Mouse (Mus musculus) liver, embryonic 14.5 days (tissue): Measurements from ENCODE around the gene Sstr3. TPM values are rescaled to one million over a fixed set of nuclear protein-coding genes. Genes with fewer than 3 reads are reported as not detected.

ENCODE experiments used
- ATAC-seq: fragments of 200-750 bp; cut with Nextera tagmentation; 2 replicates; pipeline ENCODE4 v1.8.0; 2017; ENCODE audit warnings: moderate number of reproducible peaks, mild to moderate bottlenecking, moderate library complexity; ENCODE audit not compliant: insufficient read depth
- DNase-seq, 3 experiments: peaks; one replicate each; pipeline ENCODE4 v3.0.0-alpha.2; 2012 to 2013; ENCODE audit warnings: low read depth in 3 of 3, low spot score in 3 of 3
- H3K27ac ChIP-seq: fragments of 300-500 bp; sonication (generic); 2 replicates; pipeline ENCODE4 v1.5.1; 2014; ENCODE audit warnings: moderate library complexity, mild to moderate bottlenecking, control low read depth, inconsistent platforms
- H3K27me3 ChIP-seq: fragments of 300-500 bp; sonication (generic); 2 replicates; pipeline ENCODE4 v1.6.1; 2014; ENCODE audit warnings: mild to moderate bottlenecking, low read length, moderate library complexity; ENCODE audit not compliant: control insufficient read depth, insufficient read depth
- H3K36me3 ChIP-seq: fragments of 300-500 bp; sonication (generic); replicated peaks from 2 replicates; pipeline ENCODE4 v1.6.1; 2014; ENCODE audit warnings: low read depth; ENCODE audit not compliant: control insufficient read depth, insufficient read depth
- H3K4me1 ChIP-seq, 2 experiments: fragments of 200-500 bp in 1 of 2; fragments of 300-500 bp in 1 of 2; sonication (generic) in 1 of 2; replicated peaks; 2 replicates each; pipeline ENCODE4 v1.6.1; 2012 to 2014; ENCODE audit warnings: antibody characterized with exemption in 1 of 2, inconsistent platforms in 1 of 2, low read length in 1 of 2; ENCODE audit not compliant: control insufficient read depth in 2 of 2, insufficient read depth in 2 of 2
- H3K4me2 ChIP-seq: fragments of 300-500 bp; sonication (generic); 2 replicates; pipeline ENCODE4 v1.6.1; 2014; ENCODE audit warnings: low read depth, mild to moderate bottlenecking, control low read depth, moderate library complexity
- H3K4me3 ChIP-seq, 2 experiments: fragments of 200-500 bp in 1 of 2; fragments of 300-500 bp in 1 of 2; sonication (generic) in 1 of 2; 2 replicates each; pipeline ENCODE4 v1.5.1; 2012 to 2014; ENCODE audit warnings: low read depth in 2 of 2, low read length in 2 of 2, mild to moderate bottlenecking in 2 of 2, control low read depth in 1 of 2, inconsistent platforms in 1 of 2, moderate library complexity in 1 of 2; ENCODE audit not compliant: insufficient read depth in 1 of 2
- H3K9ac ChIP-seq: fragments of 300-500 bp; sonication (generic); replicated peaks from 2 replicates; pipeline ENCODE4 v1.6.1; 2014; ENCODE audit warnings: mild to moderate bottlenecking, control low read depth, moderate library complexity
- H3K9me3 ChIP-seq: fragments of 300-500 bp; sonication (generic); 2 replicates; pipeline ENCODE4 v1.6.1; 2016; ENCODE audit warnings: low read length, mixed read lengths; ENCODE audit not compliant: control insufficient read depth
- CTCF ChIP-seq: IDR thresholded peaks from 2 replicates; pipeline ENCODE4 v1.5.1; 2016; ENCODE audit warnings: antibody characterized with exemption, low read depth, control low read depth
- EP300 ChIP-seq: IDR thresholded peaks from 2 replicates; pipeline ENCODE4 v1.6.1; 2016; ENCODE audit warnings: antibody characterized with exemption, low read depth
- WGBS: fragments of 180-500 bp; shearing (Covaris S2); extraction: QIAGEN DNeasy Blood & Tissue Kit; methylation state at CpG from one replicate; pipeline ENCODE4 v1.1.7; 2014; ENCODE audit not compliant: insufficient replicate concordance; 5-methylcytosine and 5-hydroxymethylcytosine counted together
- polyA plus RNA-seq, 2 experiments: library from polyadenylated mRNA; depleted of rRNA in 1 of 2; stranded (reverse) in 1 of 2; unstranded in 1 of 2; fragments of >200 nt; fragmentation: Nextera tagmentation in 1 of 2; extraction: Ambion mirVana in 1 of 2; gene quantifications; 2 replicates each; pipeline versions ENCODE4 v1.2.1 to v1.2.3; 2012 to 2014

The Sstr3 gene
- polyA plus RNA-seq, 2 experiments: 0.01 to 0.03 TPM

DNA sequence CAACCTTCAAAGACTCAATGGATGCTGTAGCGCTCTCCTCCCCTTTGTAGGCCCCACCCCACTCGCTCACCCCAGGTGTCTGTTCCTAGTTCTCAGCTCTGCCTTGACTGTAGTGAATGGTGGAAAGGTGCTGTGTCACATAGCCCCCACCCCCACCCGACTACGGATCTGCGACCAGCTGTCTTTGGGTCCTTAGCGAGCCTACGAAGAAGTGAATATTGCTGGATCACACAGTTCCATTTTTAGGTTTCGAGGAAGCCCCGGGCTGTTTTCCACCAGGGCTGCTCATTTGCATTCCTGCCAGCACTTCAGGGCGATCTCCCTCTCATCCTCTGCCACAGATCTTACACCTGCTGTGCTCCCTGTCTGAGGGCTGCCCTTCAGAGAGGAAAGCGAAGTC, 38.9 kb upstream of the Sstr3 start:
- Histone ChIP-seq H3K36me3 (no peaks in the 10 kb centered on the region), H3K27me3 (no peaks in the 10 kb centered on the region), H3K9ac (no peak overlapping the region), H3K4me2 (no peak overlapping the region), H3K27ac (no peak overlapping the region), H3K4me3 (no peak overlapping the region), H3K9me3 (no peaks in the 10 kb centered on the region), H3K4me1 (peaks cover 7 to 20% of the 10 kb centered on the region in 2 experiments)
- TF ChIP-seq CTCF (no peak), EP300 (no peak)
- DNase-seq: no peak
- 47% methylated on average over 11 of the region's 11 CpGs for WGBS
- no peak for ATAC-seq

DNA sequence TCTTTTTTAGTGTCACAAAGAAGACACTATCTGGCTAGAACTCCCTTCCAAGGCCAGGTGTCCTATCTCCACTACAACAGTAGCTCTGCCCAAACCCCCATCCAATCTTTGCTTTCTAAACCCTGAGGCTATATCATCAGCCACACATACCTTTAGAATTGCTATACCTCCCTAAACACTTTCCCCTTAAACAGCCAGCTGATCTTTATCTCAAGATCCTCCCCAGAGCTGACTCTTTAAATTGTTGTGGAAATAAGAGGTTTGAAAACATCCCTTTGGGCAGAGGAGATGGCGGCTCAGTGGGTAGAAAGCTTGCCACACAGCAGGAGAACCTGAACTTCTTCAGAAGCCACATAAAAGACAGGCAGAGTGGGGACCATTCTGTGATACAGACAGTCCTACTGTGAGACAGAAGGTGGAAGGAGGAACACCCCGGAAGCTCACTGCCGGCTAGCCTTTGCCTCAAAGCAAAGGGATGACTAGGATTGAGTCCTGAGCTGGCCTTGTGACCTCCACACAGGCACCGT, 31.9 kb upstream of the Sstr3 start:
- Histone ChIP-seq H3K4me3 (no peak overlapping the region), H3K27me3 (no peaks in the 10 kb centered on the region), H3K9me3 (no peaks in the 10 kb centered on the region), H3K4me1 (peaks cover 21 to 32% of the 10 kb centered on the region in 2 experiments), H3K9ac (no peak overlapping the region), H3K36me3 (no peaks in the 10 kb centered on the region), H3K4me2 (no peak overlapping the region), H3K27ac (no peak overlapping the region)
- ATAC-seq (no peak), DNase-seq (no peak)
- TF ChIP-seq EP300 (no peak), CTCF (no peak)
- WGBS: 67% methylated on average over 4 of the region's 4 CpGs

DNA sequence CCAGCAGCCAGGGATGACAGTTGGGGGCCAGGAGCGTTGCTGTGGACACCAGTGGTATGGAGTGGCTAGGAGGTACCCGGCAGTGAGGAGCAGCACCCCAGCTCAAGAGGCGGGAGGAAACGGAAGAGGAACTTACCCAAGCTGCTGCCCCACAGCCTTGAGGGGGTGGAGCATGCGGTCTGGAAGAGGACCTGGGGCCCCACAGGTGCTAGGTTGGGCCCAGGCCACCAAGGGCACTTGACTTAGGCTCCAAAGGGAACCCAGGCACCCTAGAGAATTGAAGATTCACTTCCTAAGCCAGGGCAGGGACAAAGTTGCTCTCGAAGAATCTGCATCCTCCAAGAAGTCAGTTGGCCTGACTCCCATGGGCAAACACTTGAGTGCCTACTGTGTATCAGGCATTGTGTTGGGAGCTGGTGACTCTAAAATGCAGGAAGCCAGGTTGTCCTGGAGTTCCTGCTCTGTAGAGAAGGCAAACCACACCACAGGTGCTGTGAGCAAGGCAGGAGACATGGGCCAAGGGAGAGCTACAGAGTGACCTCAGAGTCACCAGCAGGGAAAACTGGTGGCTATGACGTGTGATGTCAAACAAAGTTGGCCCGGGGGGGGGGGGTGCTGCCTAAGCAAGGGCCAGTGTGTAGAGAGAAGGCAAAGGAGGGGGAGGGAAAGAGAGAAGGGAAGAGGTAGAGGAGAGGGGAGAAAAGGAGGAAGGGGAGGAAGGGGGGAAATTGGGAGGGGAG, 28.3 kb upstream of the Sstr3 start, which contains the start of gene Rac2:
TSS of gene Rac2 (minus strand) at position 126 of the 740 bp plus-strand sequence.
- ATAC-seq (peak; percentile 61), DNase-seq (no peak)
- peaks cover 19 to 29% of the 10 kb centered on the region in 2 experiments for H3K4me1 ChIP-seq

DNA sequence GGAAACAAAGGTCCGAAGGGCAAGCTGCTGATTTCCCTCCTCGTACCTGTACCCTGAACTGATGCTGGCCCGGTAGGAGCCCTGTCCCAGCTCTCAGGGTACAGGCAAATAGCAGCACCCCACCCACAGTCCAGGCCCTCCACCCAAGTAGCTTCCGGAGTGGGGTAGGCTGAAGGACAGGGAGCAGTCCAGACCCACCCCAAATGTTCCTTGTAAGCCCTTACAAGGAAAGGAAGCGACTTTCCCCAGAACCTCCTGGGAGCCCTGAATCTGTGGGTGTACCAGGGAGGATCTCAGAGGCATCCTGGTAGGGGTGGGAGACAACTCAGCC, 27.8 kb upstream of the Sstr3 start:
- peak overlapping the region; percentile 83 for H3K4me2 ChIP-seq
- peaks cover 9% of the 10 kb centered on the region; the same call in 1 of the 2 replicates for H3K36me3 ChIP-seq
- WGBS: 12% methylated on average over 5 of the region's 5 CpGs
- ATAC-seq (peak; percentile 59), DNase-seq (no peak)
- H3K4me1 ChIP-seq: peaks cover 19 to 29% of the 10 kb centered on the region in 2 experiments
- TF ChIP-seq CTCF (no peak), EP300 (no peak)
- peak overlapping the region; percentile 81 for H3K9ac ChIP-seq
- no peaks in the 10 kb centered on the region for H3K9me3 ChIP-seq
- H3K4me3 ChIP-seq: peak overlapping the region; percentile 64 to 69
- peak overlapping the region; percentile 84 for H3K27ac ChIP-seq
- no peaks in the 10 kb centered on the region for H3K27me3 ChIP-seq

More for the DNA sequence above, 28.3 kb upstream of the Sstr3 start, which contains the start of gene Rac2:
- peak within 1 kb of the TSS; percentile 84 for H3K27ac ChIP-seq
- peak within 1 kb of the TSS; percentile 81 for H3K9ac ChIP-seq
- peaks cover 9% of the 10 kb centered on the region; the same call in 1 of the 2 replicates for H3K36me3 ChIP-seq
- H3K27me3 ChIP-seq: no peaks in the 10 kb centered on the region
- H3K9me3 ChIP-seq: no peaks in the 10 kb centered on the region
- peak within 1 kb of the TSS; percentile 64 to 69 for H3K4me3 ChIP-seq
- H3K4me2 ChIP-seq: peak within 1 kb of the TSS; percentile 83
- WGBS: 13% methylated on average over 8 of the region's 8 CpGs
- TF ChIP-seq CTCF (no peak), EP300 (no peak)

DNA sequence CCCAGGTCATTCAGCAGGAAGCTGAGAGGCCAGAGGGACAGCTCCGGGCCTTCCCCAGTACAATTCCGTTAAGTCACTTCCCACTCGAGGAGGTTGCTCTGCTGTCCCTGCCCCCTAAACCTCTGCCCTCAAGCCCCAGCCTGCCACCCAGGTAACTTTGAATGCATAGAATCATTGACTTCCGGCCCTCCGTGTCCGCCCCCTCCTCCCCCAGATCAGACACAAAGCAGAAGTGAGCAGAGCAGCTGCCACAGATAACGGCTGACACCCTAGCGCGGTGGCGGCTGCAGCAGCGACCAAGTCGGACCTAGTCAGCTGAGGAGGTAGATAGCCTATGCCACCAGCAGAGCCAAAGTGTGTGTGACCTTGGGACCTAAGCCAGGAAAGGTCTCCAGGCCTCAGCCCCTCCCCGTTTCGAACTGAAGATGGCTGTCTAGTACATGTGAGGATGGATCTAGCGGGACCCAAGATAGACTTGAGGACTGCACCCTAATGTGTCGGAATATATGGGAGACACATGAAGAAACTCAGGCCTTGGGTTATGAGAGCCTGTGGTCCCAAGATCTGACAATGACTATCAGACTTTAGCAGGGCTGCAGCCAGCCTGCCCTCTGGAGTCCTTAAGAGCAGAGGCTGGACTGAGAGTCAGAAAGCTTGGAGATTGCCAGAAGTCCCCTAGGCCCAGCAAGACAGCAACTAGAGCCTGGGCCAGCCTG, 27.2 kb upstream of the Sstr3 start:
- Histone ChIP-seq H3K4me1 (peaks cover 19 to 29% of the 10 kb centered on the region in 2 experiments), H3K27me3 (no peaks in the 10 kb centered on the region), H3K27ac (peak overlapping the region; percentile 84), H3K4me3 (peak overlapping the region; percentile 64 to 69), H3K4me2 (peak overlapping the region; percentile 83), H3K36me3 (peaks cover 9% of the 10 kb centered on the region; the same call in 1 of the 2 replicates), H3K9me3 (no peaks in the 10 kb centered on the region), H3K9ac (peak overlapping the region; percentile 81)
- ATAC-seq (peak; percentile 93), DNase-seq (peak; percentile 75 to 76 (median 75))
- TF ChIP-seq CTCF: peak; percentile 0; the same call in 1 of the 2 replicates
- peak; percentile 73 for TF ChIP-seq EP300
- 4% methylated on average over 16 of the region's 16 CpGs for WGBS
